Mouse (Mus musculus) c-Kit-positive CD71-negative TER-119-negative erythroid progenitor cells, embryonic 14.5 days (primary cell): Measurements from ENCODE around the gene Cspg5.

ENCODE experiments used
- DNase-seq: peaks from one replicate; pipeline ENCODE4 v3.0.0-alpha.2; 2013; ENCODE audit warnings: low read depth

Cspg5 gene

DNA sequence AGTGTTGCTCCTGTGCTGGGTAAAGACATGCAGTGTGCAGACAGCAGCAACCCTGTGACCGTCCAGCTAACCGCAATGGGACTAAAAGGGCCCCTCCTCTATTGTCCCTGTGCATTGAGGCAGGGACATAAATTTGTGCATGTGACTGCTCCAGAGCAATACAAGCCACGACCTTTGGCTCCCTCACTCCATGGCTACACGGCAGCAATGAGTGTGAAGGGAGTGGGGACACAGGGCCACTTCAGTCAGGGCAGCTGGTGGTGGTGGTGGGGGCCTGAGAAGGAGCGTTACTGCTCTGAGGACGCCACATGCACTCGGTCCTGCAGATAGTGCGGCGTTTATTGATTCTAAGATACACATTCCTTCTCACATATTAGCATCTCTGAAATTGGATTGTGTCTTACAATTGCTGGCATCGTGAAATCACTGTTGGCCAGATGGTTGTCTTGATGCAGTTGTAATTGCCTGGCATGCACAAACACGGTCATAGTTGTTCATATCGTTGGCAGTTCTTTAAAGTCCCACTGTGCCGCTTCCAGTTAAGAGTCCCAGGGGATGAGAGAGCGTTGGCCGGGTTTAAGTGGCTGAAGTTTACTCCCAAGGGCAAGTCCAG lies 11.9 kb downstream of the Cspg5 start:
- DNase-seq, result no peak

GRCm38 (mm10) chr9:110258646-110259045 lies 15.1 kb downstream of the Cspg5 start:
- no peak for DNase-seq

- no peak for DNase-seq
Observed at GRCm38 (mm10) chr9:110259118-110259517, 15.5 kb downstream of the Cspg5 start.

GRCm38 (mm10) chr9:110263181-110263580 lies 19.6 kb downstream of the Cspg5 start:
- DNase-seq, result no peak

- DNase-seq, result no peak
Observed at GRCm38 (mm10) chr9:110264991-110265390, 21.4 kb downstream of the Cspg5 start.

GRCm38 (mm10) chr9:110268416-110268815 lies 24.8 kb downstream of the Cspg5 start:
- DNase-seq, result no peak

DNA sequence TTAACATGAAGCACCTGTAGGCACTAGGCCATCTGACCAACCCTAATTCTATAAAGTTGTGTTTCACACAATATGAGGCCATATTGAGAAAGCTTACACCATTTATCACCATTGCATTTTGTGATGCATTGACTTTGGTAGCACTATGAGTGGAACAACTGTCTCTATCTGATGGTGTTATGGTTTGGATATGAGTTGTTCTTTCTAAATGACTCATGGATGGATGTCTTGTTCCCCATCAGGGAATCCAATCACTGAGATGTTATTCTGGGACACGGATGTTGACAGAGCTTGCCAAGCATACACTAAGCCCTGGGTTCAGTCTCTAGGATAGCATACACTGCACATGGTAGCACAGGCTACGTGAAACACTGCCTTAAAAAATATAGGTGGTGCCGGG lies 28.7 kb downstream of the Cspg5 start:
- DNase-seq, result no peak

GRCm38 (mm10) chr9:110273507-110273906 lies 29.9 kb downstream of the Cspg5 start:
- no peak for DNase-seq

GRCm38 (mm10) chr9:110275882-110276281 lies 32.3 kb downstream of the Cspg5 start:
- DNase-seq, result no peak

- DNase-seq, result no peak
Observed at GRCm38 (mm10) chr9:110277431-110277881, 33.9 kb downstream of the Cspg5 start.

DNA sequence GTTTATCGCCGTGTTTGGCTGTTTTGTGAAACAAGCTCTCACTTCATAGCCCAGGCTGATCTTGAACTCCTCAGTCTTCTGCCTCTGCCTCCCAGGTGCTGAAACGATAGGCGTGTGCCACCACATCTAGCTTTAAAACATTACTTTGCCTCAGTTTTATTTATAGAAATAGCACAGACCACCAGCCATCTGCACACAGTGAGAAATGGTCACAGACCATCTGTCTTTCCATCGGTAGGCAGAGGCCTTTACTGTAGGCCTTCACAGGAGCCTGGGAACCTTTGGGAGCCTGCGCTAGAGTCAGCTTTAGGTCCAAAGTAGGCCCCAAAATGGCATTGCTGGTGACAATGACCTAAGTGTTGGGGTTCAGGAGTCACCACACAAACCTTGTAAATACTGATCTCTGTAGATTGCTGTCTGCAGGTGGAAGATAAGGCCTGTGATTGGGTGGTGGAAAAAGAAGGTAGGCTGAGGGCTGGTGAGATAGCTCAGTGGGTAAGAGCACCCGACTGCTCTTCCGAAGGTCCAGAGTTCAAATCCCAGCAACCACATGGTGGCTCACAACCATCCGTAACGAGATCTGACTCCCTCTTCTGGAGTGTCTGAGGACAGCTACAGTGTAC lies 40.6 kb downstream of the Cspg5 start:
- no peak for DNase-seq

GRCm38 (mm10) chr9:110287321-110287924 lies 43.8 kb downstream of the Cspg5 start:
- no peak for DNase-seq

GRCm38 (mm10) chr9:110293254-110293718 lies 49.7 kb downstream of the Cspg5 start:
- DNase-seq, result no peak

DNA sequence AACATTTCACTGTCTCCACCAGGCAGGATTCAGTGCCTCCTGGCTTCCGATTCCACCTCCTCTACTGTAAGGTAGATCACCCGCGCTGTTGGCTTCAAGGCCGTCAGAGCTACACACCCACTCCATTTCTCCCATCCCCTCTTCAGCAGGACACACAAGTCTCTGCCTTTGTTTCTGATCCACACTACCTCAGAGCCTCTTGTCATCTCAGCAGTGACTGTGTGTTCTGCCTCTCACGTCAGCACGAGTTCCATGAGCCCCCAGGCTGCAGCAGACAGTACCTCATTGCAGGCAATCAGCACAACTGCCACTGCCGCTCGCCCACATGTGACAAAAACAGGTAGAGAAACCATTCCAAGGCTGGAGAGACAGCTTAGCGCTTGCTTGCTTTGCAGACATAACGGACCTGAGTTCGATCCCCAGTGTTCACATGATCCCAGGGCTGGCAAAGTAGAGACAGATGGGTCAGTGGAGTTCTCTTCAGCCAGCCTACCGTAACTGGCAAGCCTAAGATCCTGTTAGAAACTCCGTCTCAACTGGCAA lies 50.4 kb downstream of the Cspg5 start:
- no peak for DNase-seq

DNA sequence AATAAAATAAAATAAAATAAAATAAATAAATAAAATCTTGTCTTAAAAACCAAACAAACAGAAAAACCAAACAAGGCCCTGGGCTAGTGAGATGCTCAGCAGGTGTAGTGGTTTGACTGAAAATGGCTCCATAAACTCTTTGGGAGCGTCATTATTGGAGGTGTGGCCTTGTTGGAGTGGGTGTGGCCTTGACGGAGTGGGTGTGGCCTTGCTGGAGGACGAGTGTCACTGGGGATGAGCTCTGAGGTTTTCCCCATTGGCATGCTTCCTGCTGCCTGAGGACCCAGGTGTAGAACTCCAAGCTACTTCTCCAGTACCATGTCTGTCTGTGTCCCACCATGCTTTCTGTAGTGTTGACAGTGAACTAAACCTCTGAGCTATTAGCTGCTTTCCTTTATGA lies 51.2 kb downstream of the Cspg5 start:
- no peak for DNase-seq

DNA sequence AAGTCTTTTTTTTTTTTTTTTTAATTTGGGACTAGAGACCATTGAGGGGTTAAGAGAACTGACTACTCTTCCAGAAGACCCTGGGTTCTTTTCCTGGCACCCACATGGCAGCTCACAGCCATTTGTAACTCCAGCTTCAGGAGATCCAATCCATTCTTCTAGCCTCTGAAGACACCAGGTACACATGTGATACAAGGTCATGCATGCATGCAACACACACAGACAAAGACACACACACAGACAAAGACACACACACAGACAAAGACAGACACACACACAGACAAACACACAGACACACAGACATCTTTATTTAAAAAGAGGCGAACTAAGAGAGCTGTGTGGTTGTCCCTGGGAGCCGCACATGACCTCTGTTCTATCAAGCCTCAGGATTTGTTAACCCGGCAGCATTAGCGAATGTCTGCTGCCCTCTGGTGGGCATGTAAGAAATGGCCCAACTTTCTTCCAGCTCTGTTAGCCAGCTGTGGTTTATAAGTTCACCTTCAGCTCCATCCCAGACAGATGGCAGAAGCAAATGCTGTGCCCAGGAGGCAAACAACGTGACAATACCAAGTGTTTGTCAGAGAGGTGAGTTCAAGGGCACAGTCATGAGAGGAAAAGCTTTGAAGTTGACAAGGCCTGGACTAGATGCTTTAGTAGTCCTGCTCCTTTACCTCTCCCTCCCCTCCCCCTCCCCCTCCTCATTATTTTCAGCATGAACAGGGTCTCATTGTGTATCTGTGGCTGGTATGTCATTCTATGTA lies 53.5 kb downstream of the Cspg5 start:
- DNase-seq, result peak; percentile 80

- DNase-seq, result no peak
Observed at GRCm38 (mm10) chr9:110304516-110304915, 60.9 kb downstream of the Cspg5 start.

- DNase-seq, result peak; percentile 80
Observed at GRCm38 (mm10) chr9:110304969-110305651, 61.5 kb downstream of the Cspg5 start, which contains the start of gene Elp6. Gene Elp6 (plus strand): TSS chr9:110305173.

DNA sequence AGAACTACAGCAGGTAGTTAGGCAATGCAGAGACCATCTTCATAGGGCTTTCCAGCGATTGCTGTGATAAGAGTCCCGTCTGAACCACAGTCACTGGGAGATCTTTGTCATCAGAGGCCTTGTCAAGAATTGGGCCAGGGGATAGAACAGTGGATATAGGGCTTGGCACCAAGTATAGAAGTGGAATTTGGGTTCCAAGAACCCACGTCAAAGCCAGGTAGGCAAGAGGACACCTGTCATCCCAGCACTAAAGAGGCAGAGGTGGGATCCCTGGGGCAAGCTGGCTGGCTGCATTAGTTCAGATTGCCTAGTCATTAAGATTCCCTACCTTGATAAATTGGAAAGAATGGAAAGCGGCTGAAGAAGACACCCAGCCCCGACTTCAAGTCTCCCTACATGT lies 62.8 kb downstream of the Cspg5 start:
- DNase-seq, result no peak
